Mouse (Mus musculus): ENCODE results near the gene Tmco1. TPM values are rescaled to one million over a fixed set of nuclear protein-coding genes. Genes with fewer than 3 reads are reported as not detected.

Gene Tmco1
- polyA plus RNA-seq, 1 experiment from 2014 or later, result 90.1 TPM

GRCm38 (mm10) chr1:167379751-167380150, 71.6 kb downstream of the Tmco1 start:
- Histone ChIP-seq H3K9ac (ENCODE audit: low read length) (no peak overlapping the region), H3K36me3 (ENCODE audit: control insufficient read depth, insufficient read depth, low read length) (peaks cover 30% of the 10 kb centered on the region), H3K4me1 (ENCODE audit: control insufficient read depth in 2 of 2, insufficient read depth in 2 of 2, low read length in 2 of 2) (peaks cover 0 to 5% of the 10 kb centered on the region in 2 experiments; a peak in 2 of 4 replicates), H3K27me3 (ENCODE audit: control insufficient read depth, insufficient read depth, low read length) (no peaks in the 10 kb centered on the region), H3K4me2 (ENCODE audit: low read length) (no peak overlapping the region), H3K4me3 (ENCODE audit: control insufficient read depth in 1 of 2, insufficient read depth in 1 of 2, low read depth in 1 of 2, low read length in 2 of 2) (no peak overlapping the region), H3K27ac (replicated peaks in 1 of 2; ENCODE audit: control insufficient read depth in 1 of 2, insufficient read depth in 1 of 2, low read depth in 2 of 2, low read length in 2 of 2) (no peak overlapping the region), H3K9me3 (ENCODE audit: control insufficient read depth, low read length) (no peaks in the 10 kb centered on the region)
- no peak for ATAC-seq (ENCODE audit: insufficient number of reproducible peaks, insufficient read depth, low FRiP score, low read depth)
- WGBS, result 67% methylated on average over 5 of the region's 5 CpGs

- H3K9ac ChIP-seq (ENCODE audit: low read length), result no peak overlapping the region
- peaks cover 27% of the 10 kb centered on the region for H3K36me3 ChIP-seq (ENCODE audit: control insufficient read depth, insufficient read depth, low read length)
- H3K4me3 ChIP-seq (ENCODE audit: control insufficient read depth in 1 of 2, insufficient read depth in 1 of 2, low read depth in 1 of 2, low read length in 2 of 2), result no peak overlapping the region
- 93% methylated on average over 2 of the region's 2 CpGs for WGBS
- H3K4me1 ChIP-seq (ENCODE audit: control insufficient read depth in 2 of 2, insufficient read depth in 2 of 2, low read length in 2 of 2), result peaks cover 0 to 10% of the 10 kb centered on the region in 2 experiments; a peak in 3 of 4 replicates
- H3K9me3 ChIP-seq (ENCODE audit: control insufficient read depth, low read length), result no peaks in the 10 kb centered on the region
- no peak for ATAC-seq (ENCODE audit: insufficient number of reproducible peaks, insufficient read depth, low FRiP score, low read depth)
- H3K4me2 ChIP-seq (ENCODE audit: low read length), result no peak overlapping the region
- H3K27ac ChIP-seq (replicated peaks in 1 of 2; ENCODE audit: control insufficient read depth in 1 of 2, insufficient read depth in 1 of 2, low read depth in 2 of 2, low read length in 2 of 2), result no peak overlapping the region
- H3K27me3 ChIP-seq (ENCODE audit: control insufficient read depth, insufficient read depth, low read length), result no peaks in the 10 kb centered on the region
These were observed 72.0 kb downstream of the Tmco1 start for GRCm38 (mm10) chr1:167380223-167380622.

- ATAC-seq (ENCODE audit: insufficient number of reproducible peaks, insufficient read depth, low FRiP score, low read depth), result no peak
- H3K4me1 ChIP-seq (ENCODE audit: control insufficient read depth in 2 of 2, insufficient read depth in 2 of 2, low read length in 2 of 2), result peaks cover 0 to 16% of the 10 kb centered on the region in 2 experiments; a peak in 3 of 4 replicates
- no peak overlapping the region for H3K27ac ChIP-seq (replicated peaks in 1 of 2; ENCODE audit: control insufficient read depth in 1 of 2, insufficient read depth in 1 of 2, low read depth in 2 of 2, low read length in 2 of 2)
- H3K4me2 ChIP-seq (ENCODE audit: low read length), result no peak overlapping the region
- H3K9me3 ChIP-seq (ENCODE audit: control insufficient read depth, low read length), result no peaks in the 10 kb centered on the region
- H3K27me3 ChIP-seq (ENCODE audit: control insufficient read depth, insufficient read depth, low read length), result no peaks in the 10 kb centered on the region
- H3K36me3 ChIP-seq (ENCODE audit: control insufficient read depth, insufficient read depth, low read length), result peaks cover 17% of the 10 kb centered on the region
- no peak overlapping the region for H3K9ac ChIP-seq (ENCODE audit: low read length)
- no peak overlapping the region for H3K4me3 ChIP-seq (ENCODE audit: control insufficient read depth in 1 of 2, insufficient read depth in 1 of 2, low read depth in 1 of 2, low read length in 2 of 2)
- WGBS, result 71% methylated on average over 8 of the region's 8 CpGs
These were observed 73.2 kb downstream of the Tmco1 start for GRCm38 (mm10) chr1:167381050-167382015.

- WGBS, result 84% methylated on average over 7 of the region's 7 CpGs
- ATAC-seq (ENCODE audit: insufficient number of reproducible peaks, insufficient read depth, low FRiP score, low read depth), result no peak
These were observed 74.1 kb downstream of the Tmco1 start for GRCm38 (mm10) chr1:167382316-167382715.

GRCm38 (mm10) chr1:167382763-167383162, 74.6 kb downstream of the Tmco1 start:
- no peak overlapping the region for H3K4me3 ChIP-seq (ENCODE audit: control insufficient read depth in 1 of 2, insufficient read depth in 1 of 2, low read depth in 1 of 2, low read length in 2 of 2)
- no peak overlapping the region for H3K9ac ChIP-seq (ENCODE audit: low read length)
- H3K4me1 ChIP-seq (ENCODE audit: control insufficient read depth in 2 of 2, insufficient read depth in 2 of 2, low read length in 2 of 2), result peaks cover 0 to 20% of the 10 kb centered on the region in 2 experiments; a peak in 3 of 4 replicates
- ATAC-seq (ENCODE audit: insufficient number of reproducible peaks, insufficient read depth, low FRiP score, low read depth), result no peak
- H3K27ac ChIP-seq (replicated peaks in 1 of 2; ENCODE audit: control insufficient read depth in 1 of 2, insufficient read depth in 1 of 2, low read depth in 2 of 2, low read length in 2 of 2), result no peak overlapping the region
- H3K9me3 ChIP-seq (ENCODE audit: control insufficient read depth, low read length), result no peaks in the 10 kb centered on the region
- peaks cover 3% of the 10 kb centered on the region; the same call in 1 of the 2 replicates for H3K36me3 ChIP-seq (ENCODE audit: control insufficient read depth, insufficient read depth, low read length)
- no peak overlapping the region for H3K4me2 ChIP-seq (ENCODE audit: low read length)
- no peaks in the 10 kb centered on the region for H3K27me3 ChIP-seq (ENCODE audit: control insufficient read depth, insufficient read depth, low read length)
- WGBS, result 84% methylated on average over 5 of the region's 5 CpGs

More at GRCm38 (mm10) chr1:167382316-167382715, 74.1 kb downstream of the Tmco1 start:
- Histone ChIP-seq H3K4me3 (ENCODE audit: control insufficient read depth in 1 of 2, insufficient read depth in 1 of 2, low read depth in 1 of 2, low read length in 2 of 2) (no peak overlapping the region), H3K27me3 (ENCODE audit: control insufficient read depth, insufficient read depth, low read length) (no peaks in the 10 kb centered on the region), H3K9ac (ENCODE audit: low read length) (no peak overlapping the region), H3K27ac (replicated peaks in 1 of 2; ENCODE audit: control insufficient read depth in 1 of 2, insufficient read depth in 1 of 2, low read depth in 2 of 2, low read length in 2 of 2) (no peak overlapping the region), H3K9me3 (ENCODE audit: control insufficient read depth, low read length) (no peaks in the 10 kb centered on the region), H3K36me3 (ENCODE audit: control insufficient read depth, insufficient read depth, low read length) (peaks cover 8% of the 10 kb centered on the region), H3K4me2 (ENCODE audit: low read length) (no peak overlapping the region), H3K4me1 (ENCODE audit: control insufficient read depth in 2 of 2, insufficient read depth in 2 of 2, low read length in 2 of 2) (peaks cover 0 to 20% of the 10 kb centered on the region in 2 experiments; a peak in 3 of 4 replicates)

- Histone ChIP-seq H3K9me3 (ENCODE audit: control insufficient read depth, low read length) (no peaks in the 10 kb centered on the region), H3K4me3 (ENCODE audit: control insufficient read depth in 1 of 2, insufficient read depth in 1 of 2, low read depth in 1 of 2, low read length in 2 of 2) (no peak overlapping the region), H3K36me3 (ENCODE audit: control insufficient read depth, insufficient read depth, low read length) (no peaks in the 10 kb centered on the region), H3K4me2 (ENCODE audit: low read length) (no peak overlapping the region), H3K27me3 (ENCODE audit: control insufficient read depth, insufficient read depth, low read length) (no peaks in the 10 kb centered on the region), H3K9ac (ENCODE audit: low read length) (no peak overlapping the region), H3K4me1 (ENCODE audit: control insufficient read depth in 2 of 2, insufficient read depth in 2 of 2, low read length in 2 of 2) (peaks cover 0 to 20% of the 10 kb centered on the region in 2 experiments; a peak in 3 of 4 replicates), H3K27ac (replicated peaks in 1 of 2; ENCODE audit: control insufficient read depth in 1 of 2, insufficient read depth in 1 of 2, low read depth in 2 of 2, low read length in 2 of 2) (no peak overlapping the region)
- no peak for ATAC-seq (ENCODE audit: insufficient number of reproducible peaks, insufficient read depth, low FRiP score, low read depth)
- 84% methylated on average over 5 of the region's 5 CpGs for WGBS
These were observed 75.0 kb downstream of the Tmco1 start for GRCm38 (mm10) chr1:167383178-167383577.
